Mouse (Mus musculus): ENCODE data around the gene Spats2. TPM values are rescaled to one million over a fixed set of nuclear protein-coding genes. Genes with fewer than 3 reads are reported as not detected.

The Spats2 gene
- polyA plus RNA-seq, 1 experiment from 2014 or later: 34.9 TPM

DNA sequence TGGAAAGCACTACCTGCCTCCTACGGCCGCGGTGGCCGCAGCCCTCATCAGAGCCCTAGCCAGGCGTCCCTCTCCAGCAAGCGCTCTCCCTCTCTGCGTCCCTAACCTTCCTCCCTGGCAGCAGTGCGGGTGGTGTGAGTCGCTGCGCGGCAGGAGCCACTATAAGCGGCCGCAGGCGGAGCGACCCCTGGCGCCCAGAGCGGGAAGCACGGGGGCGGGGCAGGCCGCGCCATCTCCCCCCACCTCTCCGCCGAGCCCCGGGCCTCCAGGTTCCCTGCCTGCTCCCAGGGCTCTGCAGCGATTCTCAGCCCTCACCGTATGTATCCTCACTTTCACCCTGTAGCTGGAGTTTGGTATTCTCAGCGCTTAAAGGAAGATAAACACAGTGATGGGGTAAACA lies 37.4 kb upstream of the Spats2 start:
- peak; percentile 61 for ATAC-seq (ENCODE audit: low FRiP score, low read depth)
- H3K4me3 ChIP-seq: peak overlapping the region; percentile 25
- H3K9me3 ChIP-seq: no peaks in the 10 kb centered on the region
- H3K9ac ChIP-seq: no peak overlapping the region
- peaks cover 65% of the 10 kb centered on the region for H3K27me3 ChIP-seq
- no peaks in the 10 kb centered on the region for H3K36me3 ChIP-seq
- H3K4me2 ChIP-seq: peak overlapping the region; percentile 42
- H3K4me1 ChIP-seq (replicated peaks): peaks cover 13% of the 10 kb centered on the region; the same call in 1 of the 2 replicates
- 0% methylated on average over 23 of the region's 27 CpGs for WGBS
- H3K27ac ChIP-seq (replicated peaks): no peak overlapping the region

GRCm38 (mm10) chr15:99089069-99089468 lies 36.6 kb upstream of the Spats2 start:
- no peak for ATAC-seq (ENCODE audit: low FRiP score, low read depth)
- Histone ChIP-seq H3K4me3 (no peak overlapping the region), H3K27me3 (peaks cover 58% of the 10 kb centered on the region), H3K4me2 (peak overlapping the region; percentile 5; the same call in 1 of the 2 replicates), H3K36me3 (no peaks in the 10 kb centered on the region), H3K4me1 (replicated peaks) (peaks cover 20% of the 10 kb centered on the region), H3K9me3 (no peaks in the 10 kb centered on the region), H3K27ac (replicated peaks) (no peak overlapping the region), H3K9ac (no peak overlapping the region)
- 13% methylated on average over 14 of the region's 14 CpGs for WGBS

GRCm38 (mm10) chr15:99092870-99093269 lies 32.8 kb upstream of the Spats2 start, which contains the start of gene Dnajc22:
Dnajc22 (plus strand) TSS chr15:99093170.
- WGBS: 31% methylated on average over 8 of the region's 8 CpGs
- H3K27me3 ChIP-seq: peaks cover 45% of the 10 kb centered on the region
- H3K27ac ChIP-seq (replicated peaks): peak within 1 kb of the TSS; percentile 23
- peak within 1 kb of the TSS; percentile 51 for H3K4me3 ChIP-seq
- H3K9me3 ChIP-seq: no peaks in the 10 kb centered on the region
- H3K4me1 ChIP-seq (replicated peaks): peaks cover 49% of the 10 kb centered on the region
- H3K9ac ChIP-seq: peak within 1 kb of the TSS; percentile 53
- no peaks in the 10 kb centered on the region for H3K36me3 ChIP-seq
- peak within 1 kb of the TSS; percentile 93 for H3K4me2 ChIP-seq
- no peak for ATAC-seq (ENCODE audit: low FRiP score, low read depth)

DNA sequence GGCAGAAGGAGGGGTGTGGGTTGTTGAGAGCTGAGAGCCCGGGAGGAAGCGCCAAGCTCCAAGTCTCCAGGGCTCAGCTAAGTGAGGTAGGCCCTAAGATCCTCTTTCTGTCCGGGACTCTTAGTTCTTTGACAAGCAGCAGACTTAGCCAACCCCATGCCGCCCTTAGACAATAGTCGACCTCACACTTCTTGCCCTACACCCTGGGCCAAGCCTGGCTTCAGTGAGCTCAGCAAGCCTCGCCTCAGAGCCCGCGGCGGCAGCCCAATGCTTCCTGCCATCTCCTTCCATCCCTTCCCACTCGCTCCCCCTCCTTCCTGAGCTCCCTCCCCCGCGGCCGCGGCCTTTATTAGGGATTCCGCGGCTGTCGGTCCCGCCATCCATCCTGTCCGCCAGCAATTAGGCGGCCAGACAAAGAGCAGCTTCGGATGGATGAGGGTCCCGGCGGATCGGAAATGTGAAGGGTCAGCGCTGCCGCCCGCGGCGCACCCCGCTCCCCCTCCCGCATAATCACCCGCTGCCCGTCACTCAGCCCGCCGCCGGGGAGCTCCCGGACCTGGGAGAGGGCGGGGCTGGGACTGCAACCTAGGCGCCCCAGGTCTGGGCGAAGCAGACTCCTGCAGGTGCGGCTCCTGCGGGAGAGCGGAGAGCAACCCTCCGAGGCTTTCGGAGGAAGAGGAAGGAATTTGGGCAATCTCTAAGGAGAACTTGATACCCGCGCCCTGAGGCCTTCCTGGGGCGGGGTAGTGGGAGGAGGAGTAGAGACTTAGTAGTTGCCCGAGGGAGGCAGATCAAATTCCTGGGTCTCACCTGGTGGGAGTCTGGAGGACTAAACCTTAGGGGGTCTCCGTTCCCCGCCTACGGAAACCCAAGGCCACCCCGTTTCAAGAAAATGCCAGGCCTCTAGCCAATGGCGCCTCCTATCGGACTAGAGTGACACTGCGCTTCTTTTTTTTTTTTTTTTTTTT lies 32.1 kb upstream of the Spats2 start:
- peak overlapping the region; percentile 23 for H3K27ac ChIP-seq (replicated peaks)

GRCm38 (mm10) chr15:99094631-99095270 lies 31.0 kb upstream of the Spats2 start:
- Histone ChIP-seq H3K9me3 (no peaks in the 10 kb centered on the region), H3K27ac (replicated peaks) (no peak overlapping the region), H3K4me1 (replicated peaks) (peaks cover 58% of the 10 kb centered on the region), H3K36me3 (no peaks in the 10 kb centered on the region), H3K4me2 (no peak overlapping the region; the same call in 1 of the 2 replicates), H3K9ac (no peak overlapping the region), H3K27me3 (peaks cover 44% of the 10 kb centered on the region), H3K4me3 (no peak overlapping the region)
- peak; percentile 19; the same call in 1 of the 2 replicates for ATAC-seq (ENCODE audit: low FRiP score, low read depth)
- 2% methylated on average over 27 of the region's 27 CpGs for WGBS

More for the DNA sequence above, 32.1 kb upstream of the Spats2 start:
- Histone ChIP-seq H3K4me3 (peak overlapping the region; percentile 51), H3K4me2 (peak overlapping the region; percentile 93), H3K4me1 (replicated peaks) (peaks cover 50% of the 10 kb centered on the region), H3K27me3 (peaks cover 45% of the 10 kb centered on the region), H3K36me3 (no peaks in the 10 kb centered on the region), H3K9me3 (no peaks in the 10 kb centered on the region), H3K9ac (peak overlapping the region; percentile 53)
- ATAC-seq (ENCODE audit: low FRiP score, low read depth): peak; percentile 61
- WGBS: under 1% methylated on average over 56 of the region's 56 CpGs

- H3K27ac ChIP-seq (replicated peaks): no peak overlapping the region
- peaks cover 58% of the 10 kb centered on the region for H3K4me1 ChIP-seq (replicated peaks)
- no peaks in the 10 kb centered on the region for H3K36me3 ChIP-seq
- no peak overlapping the region for H3K4me2 ChIP-seq
- H3K9ac ChIP-seq: no peak overlapping the region
- 12% methylated on average over 6 of the region's 6 CpGs for WGBS
- peaks cover 45% of the 10 kb centered on the region for H3K27me3 ChIP-seq
- H3K9me3 ChIP-seq: no peaks in the 10 kb centered on the region
- no peak for ATAC-seq (ENCODE audit: low FRiP score, low read depth)
- H3K4me3 ChIP-seq: no peak overlapping the region
Measured at GRCm38 (mm10) chr15:99095356-99095755, 30.4 kb upstream of the Spats2 start.

DNA sequence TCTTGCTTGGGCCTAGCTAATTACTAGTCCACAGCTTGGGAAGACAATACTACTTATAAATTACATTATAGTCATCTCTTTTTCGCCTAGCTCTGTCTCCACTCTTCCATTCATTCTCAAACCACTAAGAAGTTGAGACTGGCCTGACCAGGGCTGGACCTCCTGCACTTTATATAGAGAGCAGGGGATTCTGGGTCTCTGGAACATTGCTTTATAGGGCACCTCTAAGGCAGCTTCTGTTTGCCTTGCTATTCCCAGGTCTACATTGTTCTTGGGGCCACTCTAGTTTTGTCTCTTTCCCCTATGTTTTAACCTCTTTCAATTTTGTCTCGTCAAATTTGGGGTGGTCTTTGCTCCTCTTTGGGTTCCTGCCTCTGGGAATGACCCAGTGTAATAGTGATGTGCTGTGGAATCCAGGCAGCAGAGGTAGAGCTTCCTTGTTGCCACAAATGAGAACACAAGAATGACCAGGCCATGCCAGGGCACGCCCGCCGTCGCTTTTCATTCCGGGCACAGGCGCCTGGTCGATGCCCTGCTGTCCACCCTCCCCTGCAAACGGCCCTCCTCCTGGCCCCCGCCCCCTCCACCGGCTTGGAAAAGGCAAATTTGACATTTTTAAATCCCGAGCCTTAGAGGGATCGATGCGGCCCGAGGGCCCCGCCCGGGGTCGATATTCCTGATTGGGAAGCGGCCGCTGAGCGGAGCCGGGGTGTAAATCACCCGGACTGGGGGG lies 29.5 kb upstream of the Spats2 start:
- Histone ChIP-seq H3K9me3 (no peaks in the 10 kb centered on the region), H3K27me3 (peaks cover 54% of the 10 kb centered on the region), H3K4me2 (peak overlapping the region; percentile 76), H3K4me1 (replicated peaks) (peaks cover 54% of the 10 kb centered on the region), H3K9ac (peak overlapping the region; percentile 25; the same call in 1 of the 2 replicates), H3K36me3 (no peaks in the 10 kb centered on the region), H3K4me3 (peak overlapping the region; percentile 38), H3K27ac (replicated peaks) (no peak overlapping the region)
- WGBS: 6% methylated on average over 24 of the region's 24 CpGs
- ATAC-seq (ENCODE audit: low FRiP score, low read depth): no peak

DNA sequence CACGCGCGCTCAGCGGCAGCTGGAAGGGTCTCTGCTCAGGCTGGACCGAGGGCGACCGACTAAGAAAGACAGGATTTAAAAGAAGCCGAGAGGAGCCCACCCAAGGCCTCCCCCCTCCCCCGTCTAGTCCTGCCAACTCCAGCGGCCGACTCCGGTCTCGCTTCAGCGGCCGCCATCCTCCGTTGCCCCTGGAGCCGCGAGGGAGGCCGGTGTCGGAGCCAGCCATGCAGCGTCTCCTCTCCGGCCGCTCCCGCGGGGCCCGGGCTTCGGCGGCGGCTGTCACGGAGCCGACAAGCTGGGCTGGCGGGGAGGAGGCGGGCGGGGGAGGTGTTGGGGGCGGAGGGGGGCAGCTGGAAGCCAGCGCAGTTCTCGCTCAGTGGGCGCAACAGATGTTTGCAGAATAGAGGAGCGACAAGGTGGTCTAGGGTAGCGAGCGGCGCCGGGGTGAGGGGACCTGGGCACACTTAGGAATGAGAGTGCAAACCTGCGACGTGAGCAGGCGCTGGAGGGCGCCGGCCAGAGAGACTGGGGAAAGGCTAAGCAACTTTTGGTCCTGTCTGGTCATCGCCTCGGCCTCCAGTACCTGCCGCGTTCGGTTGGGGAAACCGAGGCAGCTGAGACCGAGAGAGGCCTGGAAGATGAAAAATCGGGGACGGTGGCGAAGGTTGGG lies 28.8 kb upstream of the Spats2 start:
- no peaks in the 10 kb centered on the region for H3K36me3 ChIP-seq
- peak overlapping the region; percentile 76 for H3K4me2 ChIP-seq
- H3K9ac ChIP-seq: peak overlapping the region; percentile 25
- no peak overlapping the region for H3K27ac ChIP-seq (replicated peaks)
- H3K4me1 ChIP-seq (replicated peaks): peaks cover 54% of the 10 kb centered on the region
- no peak for ATAC-seq (ENCODE audit: low FRiP score, low read depth)
- no peaks in the 10 kb centered on the region for H3K9me3 ChIP-seq
- peaks cover 54% of the 10 kb centered on the region for H3K27me3 ChIP-seq
- WGBS: under 1% methylated on average over 50 of the region's 58 CpGs
- H3K4me3 ChIP-seq: peak overlapping the region; percentile 38

GRCm38 (mm10) chr15:99097840-99098492 lies 27.8 kb upstream of the Spats2 start:
- no peak for ATAC-seq (ENCODE audit: low FRiP score, low read depth)
- Histone ChIP-seq H3K27me3 (peaks cover 54% of the 10 kb centered on the region), H3K9ac (0 out of 2 replicates have a peak overlapping the region, but pooled peaks have one; percentile 1), H3K9me3 (no peaks in the 10 kb centered on the region), H3K36me3 (no peaks in the 10 kb centered on the region), H3K4me1 (replicated peaks) (peaks cover 54% of the 10 kb centered on the region), H3K27ac (replicated peaks) (no peak overlapping the region), H3K4me3 (peak overlapping the region; percentile 38), H3K4me2 (peak overlapping the region; percentile 76)
- under 1% methylated on average over 39 of the region's 39 CpGs for WGBS

DNA sequence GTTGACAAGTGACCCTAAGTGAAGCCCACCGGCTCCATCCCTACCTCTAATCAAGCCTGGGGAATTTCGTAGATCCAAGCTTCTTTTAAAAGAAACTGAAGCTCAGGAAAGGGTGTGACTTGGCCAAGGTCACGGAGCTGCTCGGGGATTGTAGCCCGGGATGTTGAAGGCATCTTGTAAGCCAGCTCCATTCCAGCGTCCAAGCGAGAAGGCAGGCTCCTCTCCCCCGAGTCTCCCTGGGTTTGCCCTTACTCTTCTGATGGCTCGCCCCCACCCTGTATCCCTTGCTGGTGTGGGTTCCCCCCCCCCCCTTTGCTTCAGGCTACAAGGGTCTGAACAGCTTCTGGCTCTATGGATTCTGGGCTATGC lies 27.2 kb upstream of the Spats2 start:
- no peaks in the 10 kb centered on the region for H3K9me3 ChIP-seq
- no peak overlapping the region for H3K9ac ChIP-seq
- H3K4me2 ChIP-seq: peak overlapping the region; percentile 76
- peaks cover 54% of the 10 kb centered on the region for H3K27me3 ChIP-seq
- no peaks in the 10 kb centered on the region for H3K36me3 ChIP-seq
- no peak for ATAC-seq (ENCODE audit: low FRiP score, low read depth)
- peak overlapping the region; percentile 38 for H3K4me3 ChIP-seq
- H3K27ac ChIP-seq (replicated peaks): no peak overlapping the region
- H3K4me1 ChIP-seq (replicated peaks): peaks cover 49% of the 10 kb centered on the region
- 3% methylated on average over 9 of the region's 9 CpGs for WGBS

DNA sequence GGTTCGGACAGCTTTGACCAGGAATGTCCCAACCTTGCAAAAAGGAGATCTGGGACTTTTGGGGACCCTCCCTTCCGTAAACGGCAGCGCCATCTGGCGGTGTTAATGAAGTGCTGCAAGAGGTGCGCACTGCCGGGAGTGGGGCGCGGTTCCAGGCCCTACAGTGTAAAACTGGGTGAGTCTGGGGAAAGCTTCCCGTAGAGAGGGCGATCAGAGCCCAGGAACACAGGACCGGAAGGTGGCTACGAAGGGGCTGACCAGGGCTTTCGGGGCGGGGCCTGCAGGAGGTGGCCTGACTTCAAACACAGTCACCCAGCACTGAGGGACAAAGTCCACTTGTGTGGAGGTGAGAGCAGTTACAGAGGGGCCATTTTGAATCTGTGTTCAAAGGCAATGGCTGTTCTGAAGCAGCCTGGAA lies 26.6 kb upstream of the Spats2 start:
- peak overlapping the region; percentile 38 for H3K4me3 ChIP-seq
- 0 out of 2 replicates have a peak, but pooled peaks have one; percentile 43 for ATAC-seq (ENCODE audit: low FRiP score, low read depth)
- under 1% methylated on average over 15 of the region's 15 CpGs for WGBS

More for the DNA sequence above, 26.6 kb upstream of the Spats2 start:
- no peaks in the 10 kb centered on the region for H3K9me3 ChIP-seq
- H3K9ac ChIP-seq: no peak overlapping the region
- H3K4me2 ChIP-seq: peak overlapping the region; percentile 76
- no peak overlapping the region for H3K27ac ChIP-seq (replicated peaks)
- H3K27me3 ChIP-seq: peaks cover 54% of the 10 kb centered on the region
- H3K4me1 ChIP-seq (replicated peaks): peaks cover 44% of the 10 kb centered on the region
- H3K36me3 ChIP-seq: no peaks in the 10 kb centered on the region

Data from hindbrain, embryonic 15.5 days (tissue).